Mouse (Mus musculus): ENCODE data around the gene Sox11.

Sox11 gene

DNA sequence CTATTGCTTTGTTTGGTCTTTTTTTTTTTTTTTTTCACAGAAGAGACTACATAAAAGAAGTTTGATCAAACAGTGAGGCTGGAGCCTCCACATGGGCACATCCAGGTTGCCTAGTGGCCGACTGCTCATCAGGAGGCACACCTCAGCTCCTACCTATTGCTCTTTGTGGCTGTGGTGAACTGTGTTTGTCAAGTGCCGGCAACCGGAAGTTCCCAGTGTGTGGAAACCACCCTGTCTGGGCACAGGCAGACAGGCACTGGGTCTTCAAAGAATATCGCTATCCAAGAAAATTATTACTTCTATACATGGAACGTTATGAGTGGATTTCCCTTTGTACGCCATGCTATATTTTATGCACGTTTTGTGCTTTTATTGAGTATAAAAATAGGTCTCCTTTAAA is 6.0 kb downstream of the Sox11 start:
- no peak for DNase-seq (ENCODE audit: low spot score in 2 of 2)

DNA sequence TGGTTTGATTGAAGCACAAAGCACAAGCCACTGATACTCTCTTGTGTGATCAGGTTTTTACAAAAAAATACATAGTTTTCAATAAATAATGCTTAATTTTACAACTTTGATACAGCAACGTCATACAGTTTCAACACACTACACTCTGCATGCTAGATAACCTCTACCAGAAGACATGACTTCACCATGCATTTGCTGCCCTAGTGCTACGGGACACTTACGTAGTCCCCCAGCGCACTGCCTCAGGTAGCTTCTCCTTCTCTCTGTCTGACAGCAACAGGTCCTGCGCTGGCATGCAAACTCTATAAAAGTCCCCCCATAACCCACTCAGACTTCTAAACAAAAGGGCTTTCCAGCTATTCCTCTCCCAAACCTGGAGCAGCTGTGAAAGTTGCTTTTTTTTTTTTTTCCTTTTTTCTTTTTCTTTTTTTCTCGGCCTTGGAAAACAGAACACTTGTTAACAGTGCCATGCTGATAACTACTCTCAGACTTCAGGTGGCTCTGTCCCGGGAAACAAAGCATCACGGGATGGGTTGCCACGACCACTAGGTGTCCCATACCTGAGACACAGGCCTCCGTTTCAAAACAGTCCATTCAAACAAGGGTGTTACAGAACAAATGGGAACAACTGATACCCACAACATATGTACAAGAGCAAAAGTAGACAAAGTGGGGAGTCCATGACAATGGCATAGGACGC is 6.9 kb downstream of the Sox11 start:
- no peak for DNase-seq (ENCODE audit: low spot score in 2 of 2)

DNA sequence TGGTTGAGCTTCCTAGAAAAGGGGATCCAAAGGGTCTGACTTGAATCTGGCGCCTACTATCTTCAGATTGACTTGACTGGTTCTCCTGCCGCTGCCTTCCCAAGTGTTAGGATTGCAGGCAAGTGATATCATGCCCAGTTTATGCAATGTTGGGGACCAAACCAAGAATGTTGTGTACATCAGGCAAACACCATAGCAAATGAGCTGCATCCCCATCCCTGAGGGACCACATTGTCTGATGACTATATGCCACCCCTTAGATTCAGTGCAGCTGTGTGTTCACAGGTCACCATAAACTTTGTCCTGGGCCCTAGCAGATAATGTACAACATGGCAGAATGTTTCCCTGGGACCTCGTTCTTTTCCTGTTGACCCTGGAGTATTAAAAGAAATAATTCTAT is 8.8 kb downstream of the Sox11 start:
- DNase-seq (ENCODE audit: low spot score in 2 of 2): no peak

DNA sequence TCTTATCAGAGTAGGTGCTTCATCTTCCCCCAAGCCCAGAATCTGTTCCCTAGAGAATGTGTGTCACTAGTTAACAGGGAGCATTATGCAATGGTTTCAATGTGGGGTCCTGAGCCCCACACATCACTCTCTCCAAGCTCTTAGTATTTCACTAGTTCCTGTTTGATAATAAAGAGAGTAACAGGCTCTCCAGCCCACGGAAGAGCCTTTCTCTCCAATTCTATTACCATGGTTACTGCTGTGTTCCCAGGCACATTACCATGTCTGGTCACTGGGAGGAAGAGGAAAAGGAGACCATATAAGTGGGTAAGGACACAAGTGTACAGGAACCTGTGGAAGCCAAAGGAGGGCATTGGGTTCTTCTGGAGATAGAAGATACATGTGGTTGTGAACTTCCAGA is 19.0 kb downstream of the Sox11 start:
- no peak for DNase-seq (ENCODE audit: low spot score in 2 of 2)

DNA sequence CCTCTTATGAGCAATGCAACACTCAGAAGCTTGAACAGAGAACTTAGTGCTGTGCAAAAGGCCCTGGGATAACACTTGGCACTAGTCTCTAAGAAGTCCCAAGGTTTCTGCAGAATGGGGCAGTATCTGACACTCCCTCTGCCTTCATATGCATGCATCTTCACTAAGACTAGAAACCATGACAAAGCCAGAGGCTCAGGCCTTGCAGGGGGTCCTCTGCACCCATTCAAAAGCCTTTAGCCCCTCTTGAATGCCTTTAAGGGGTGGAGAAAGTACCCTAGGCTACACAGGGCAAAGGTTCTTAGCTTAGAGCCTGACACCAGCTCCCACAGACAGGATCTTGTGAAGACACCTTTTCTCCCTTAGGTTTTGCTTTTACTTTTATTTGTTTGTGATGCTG is 21.7 kb downstream of the Sox11 start:
- DNase-seq (ENCODE audit: low spot score in 2 of 2): no peak

DNA sequence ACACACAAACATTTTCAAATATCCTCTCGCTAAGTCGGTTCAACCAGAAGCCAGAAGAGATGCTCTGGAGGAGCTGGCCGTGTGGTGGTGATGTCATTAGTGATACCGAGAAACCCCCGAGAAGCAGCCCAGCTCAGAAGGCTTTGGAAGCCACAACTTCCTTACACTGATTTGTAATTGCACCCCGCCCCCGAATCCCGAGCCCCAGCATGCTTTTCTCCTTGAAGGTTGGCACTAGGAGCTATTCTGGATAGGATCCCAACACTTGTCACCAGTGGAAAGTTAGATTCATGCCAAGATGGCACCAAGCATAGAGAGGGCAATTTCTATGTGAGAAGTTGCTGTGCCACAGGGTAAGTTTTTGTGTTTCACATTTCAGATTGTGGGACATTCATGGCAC is 29.4 kb downstream of the Sox11 start:
- DNase-seq (ENCODE audit: low spot score in 2 of 2): no peak

DNA sequence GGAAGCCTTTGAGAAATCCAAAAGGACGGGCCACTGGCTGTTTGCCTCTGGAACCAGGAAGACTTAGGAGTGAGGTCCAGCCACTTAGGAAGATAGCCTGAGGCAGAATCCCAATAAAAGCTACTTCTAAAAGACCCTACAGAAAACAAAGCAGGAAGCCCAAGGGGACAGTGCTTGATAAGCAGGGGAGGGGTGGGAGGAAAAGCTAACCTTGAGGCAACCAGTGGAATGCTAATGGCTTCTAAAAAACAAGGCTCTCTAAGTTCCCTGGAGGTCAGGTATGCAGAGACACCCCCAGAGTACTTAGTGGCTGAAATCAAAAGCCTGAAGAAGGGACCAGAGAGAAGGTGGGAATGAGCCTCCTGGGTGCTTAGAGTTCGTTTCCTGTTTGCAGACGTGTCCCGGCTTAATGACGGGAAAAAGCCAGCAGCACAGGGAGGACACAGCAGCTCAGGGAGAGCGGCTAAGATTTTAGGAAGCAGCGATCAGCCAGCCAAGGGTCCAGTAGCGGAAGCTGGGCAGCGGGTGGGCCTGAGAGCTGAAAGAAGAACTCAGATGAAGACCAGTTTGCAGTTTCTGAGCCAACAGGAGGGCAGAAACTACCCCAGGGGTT is 30.4 kb downstream of the Sox11 start:
- DNase-seq (ENCODE audit: low spot score in 2 of 2): no peak

DNA sequence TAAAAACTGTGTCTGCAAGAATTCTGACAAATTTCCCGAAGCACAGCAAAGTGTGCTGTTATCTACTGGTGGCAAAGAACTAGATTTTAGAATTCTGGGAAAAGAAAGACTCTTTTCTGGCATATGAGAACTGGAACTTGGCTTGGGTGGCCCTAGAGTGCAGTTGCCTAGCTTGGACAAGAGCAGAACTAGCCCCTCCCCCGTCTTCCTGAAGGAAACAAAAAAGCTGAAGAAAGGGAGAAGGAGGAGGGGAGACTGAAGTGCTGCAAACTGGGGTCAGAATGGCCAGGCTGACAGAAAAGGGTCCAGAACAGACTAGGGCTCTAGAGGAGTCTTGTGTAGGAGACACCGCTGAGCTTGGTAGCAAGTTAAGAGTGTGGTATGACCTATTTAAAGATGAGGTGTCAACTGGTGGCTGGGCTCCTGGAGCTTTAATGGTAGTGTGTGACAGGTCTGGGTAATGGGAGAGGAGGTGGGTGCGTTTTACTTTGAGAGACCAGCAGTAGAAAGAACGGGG is 31.0 kb downstream of the Sox11 start:
- no peak for DNase-seq (ENCODE audit: low spot score in 2 of 2)

DNA sequence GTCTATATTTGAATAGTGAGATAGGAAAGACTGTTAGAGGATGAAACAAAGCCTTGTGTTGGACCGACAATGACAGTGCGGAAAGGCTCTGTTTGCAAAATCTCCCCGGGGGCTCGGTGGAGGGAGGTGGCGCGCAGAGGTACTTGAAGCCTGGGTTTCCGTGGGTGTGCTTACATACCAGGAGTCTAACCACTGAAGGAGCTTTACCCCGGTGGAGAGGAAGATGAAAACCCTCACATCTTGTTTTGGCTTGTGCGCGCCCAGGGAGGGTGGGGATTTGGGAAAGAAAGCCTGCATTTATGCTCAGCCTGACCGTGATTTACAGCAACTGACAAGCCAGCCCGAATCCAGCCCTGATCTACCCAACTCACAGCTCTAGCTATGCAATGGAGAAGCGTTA is 31.7 kb downstream of the Sox11 start:
- DNase-seq (ENCODE audit: low spot score in 2 of 2): no peak

DNA sequence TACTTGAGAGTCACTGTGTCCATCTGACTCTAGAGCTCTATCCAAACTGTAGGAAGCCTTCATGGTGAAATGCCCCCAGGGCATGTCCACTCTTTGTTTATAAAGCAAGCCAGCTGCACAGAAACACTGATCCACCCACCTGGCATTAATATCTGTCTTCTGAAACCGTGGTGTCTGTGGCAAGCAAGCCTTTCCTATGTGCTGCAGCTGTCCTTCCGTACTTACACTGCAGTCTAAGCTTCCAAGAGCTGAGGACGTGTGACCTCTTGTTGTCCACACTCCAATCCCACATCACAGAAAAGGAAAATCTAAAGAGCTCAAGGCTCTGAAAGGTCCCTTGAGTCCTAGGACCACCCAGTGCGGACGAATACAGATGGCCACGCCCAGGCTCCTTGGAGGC is 32.4 kb downstream of the Sox11 start:
- DNase-seq (ENCODE audit: low spot score in 2 of 2): no peak

DNA sequence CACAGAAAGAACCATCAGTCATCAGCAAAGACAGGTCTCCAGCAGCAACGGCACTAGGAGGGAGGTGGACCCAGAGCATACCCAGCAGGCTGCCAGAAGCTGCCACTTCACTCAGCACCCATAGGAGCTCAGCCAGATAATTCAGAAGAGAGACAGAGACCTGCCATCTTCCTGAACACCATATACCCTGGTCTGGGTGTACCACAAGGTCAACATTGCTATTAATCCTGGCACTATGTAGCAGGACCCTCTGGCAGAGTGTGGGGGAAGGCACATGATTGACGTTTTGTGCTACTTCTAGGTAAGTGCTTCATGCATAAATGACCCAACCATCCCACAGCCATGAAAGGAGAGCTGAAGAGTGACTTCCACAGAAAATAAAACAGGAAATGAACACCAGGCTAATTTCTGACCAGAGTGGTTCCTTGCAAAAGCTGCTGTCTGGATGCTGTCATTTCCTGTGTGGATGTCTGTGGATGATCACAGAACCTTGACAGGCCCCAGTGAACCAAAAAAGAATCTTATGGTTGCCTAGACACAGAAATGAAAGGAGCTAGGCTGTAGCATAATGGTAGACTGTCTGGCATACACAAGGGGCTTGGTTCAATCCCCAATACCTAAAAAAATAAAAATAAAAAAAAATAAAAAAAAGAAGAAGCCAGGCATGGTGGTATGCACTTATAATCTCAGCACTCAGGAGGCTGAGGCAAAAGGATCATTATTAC is 37.5 kb downstream of the Sox11 start:
- no peak for DNase-seq (ENCODE audit: low spot score in 2 of 2)

DNA sequence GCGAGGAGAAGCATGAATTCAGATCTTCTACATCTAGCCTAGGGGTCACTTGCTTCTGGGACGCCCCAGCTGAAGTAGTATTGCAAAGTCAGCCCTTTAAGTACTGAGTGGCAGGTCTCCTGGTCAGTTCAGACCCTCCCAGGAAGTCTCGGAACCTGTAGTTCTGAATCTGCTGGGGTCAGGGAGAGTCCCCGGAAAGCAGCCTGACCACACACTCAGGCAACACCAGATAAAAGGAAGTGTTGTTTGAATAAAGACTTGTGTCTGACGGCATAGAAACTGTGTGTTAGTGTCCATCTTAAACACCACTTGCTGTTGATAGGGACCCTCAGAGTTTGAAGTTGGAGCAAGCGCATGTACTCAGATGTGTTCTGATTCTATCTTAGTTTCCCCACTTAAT is 39.2 kb downstream of the Sox11 start:
- DNase-seq (ENCODE audit: low spot score in 2 of 2): no peak

DNA sequence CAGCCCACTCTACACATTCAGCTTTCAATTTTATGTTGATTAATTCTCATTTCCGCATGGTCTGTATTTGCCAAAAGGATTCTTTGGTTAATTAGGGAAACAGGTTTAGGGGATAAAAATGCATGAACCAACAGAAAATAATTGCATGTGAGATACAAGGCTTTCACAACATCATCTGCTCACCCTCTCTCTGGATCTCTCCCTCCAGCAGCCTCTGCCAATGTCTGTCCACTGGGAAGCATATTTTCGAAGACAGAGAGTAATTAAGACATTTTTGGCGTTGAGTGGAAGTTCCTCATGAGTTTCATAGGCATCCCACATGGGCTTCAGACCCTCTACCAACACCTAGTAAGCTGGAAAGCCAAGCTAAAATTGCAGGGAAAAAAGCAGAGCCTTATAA is 43.7 kb downstream of the Sox11 start:
- DNase-seq (ENCODE audit: low spot score in 2 of 2): no peak

DNA sequence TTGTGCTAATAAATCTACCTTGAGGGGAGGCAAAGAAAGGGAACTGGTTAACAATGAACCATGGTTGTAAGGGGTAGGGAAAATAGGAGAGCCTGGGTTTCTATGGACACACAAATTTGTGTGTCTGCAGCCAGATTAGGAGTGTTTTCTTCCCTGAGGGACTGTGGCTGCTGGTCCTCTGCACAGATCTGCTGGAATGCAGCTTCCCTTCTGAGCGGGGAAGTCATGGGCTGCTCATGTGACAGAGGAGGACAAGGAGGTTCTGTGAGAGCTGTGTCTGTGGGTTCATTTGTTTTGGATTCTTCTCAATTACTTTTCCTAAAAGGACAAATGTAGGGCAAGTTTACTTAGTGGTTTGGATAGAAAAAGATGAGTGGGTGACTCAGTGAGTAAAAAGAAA is 48.2 kb downstream of the Sox11 start:
- DNase-seq (ENCODE audit: low spot score in 2 of 2): no peak

DNA sequence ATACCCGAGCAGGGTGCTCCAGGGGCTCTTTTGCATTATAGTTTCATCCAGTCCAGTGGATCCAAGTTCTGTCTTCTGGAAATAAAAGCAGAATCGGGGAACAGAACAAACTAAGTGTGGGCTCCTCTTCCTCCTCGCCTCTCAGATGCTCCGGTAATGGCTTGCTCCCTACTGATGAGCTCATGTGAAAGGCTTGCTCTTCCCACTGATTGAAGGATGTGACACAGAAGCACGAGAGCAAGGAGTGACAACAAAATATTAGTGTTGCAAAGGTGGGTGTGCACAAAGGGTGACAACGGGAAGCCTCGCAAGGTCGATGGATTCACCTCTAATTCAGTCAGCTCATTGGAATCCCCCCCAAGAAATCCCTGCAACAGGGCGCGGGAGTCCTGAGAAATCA is 48.6 kb downstream of the Sox11 start:
- no peak for DNase-seq (ENCODE audit: low spot score in 2 of 2)

DNA sequence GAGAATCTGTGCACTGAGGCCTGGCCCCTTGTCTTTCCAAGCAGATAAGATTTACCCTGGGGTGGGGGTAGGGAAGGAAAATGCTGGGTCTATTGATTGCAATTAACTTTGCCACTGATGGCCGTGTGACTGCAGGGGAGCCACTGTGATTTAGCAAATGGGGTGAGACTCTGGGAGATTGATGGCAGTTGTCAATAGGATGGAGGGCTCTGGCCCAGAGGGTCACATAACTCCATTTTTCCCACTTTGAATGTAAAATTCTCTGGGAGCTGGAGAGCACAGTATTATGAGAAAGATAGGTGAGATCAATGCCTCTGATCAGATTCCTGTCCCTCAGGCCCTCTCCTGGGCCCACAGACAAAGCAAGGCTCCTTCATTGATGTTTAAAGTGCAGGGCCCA is 49.2 kb downstream of the Sox11 start:
- no peak for DNase-seq (ENCODE audit: low spot score in 2 of 2)
